8 mouse cellular contexts compared by ENCODE assay signal in genomic region chr1:133798821-133799415, GRCm38 (mm10). TPM values are rescaled to one million over a fixed set of nuclear protein-coding genes. Genes with fewer than 3 reads are reported as not detected.
DNase-seq lines count a peak whose midpoint lies in the region; ATAC-seq and TF ChIP-seq lines count a peak whose summit lies in the region.

No protein-coding gene starts in this region.

- H3K27ac ChIP-seq in heart, postnatal 0 days (ENCODE audit: low read depth): peak overlapping the region; percentile 40; the same call in 1 of the 2 replicates
- peak overlapping the region; percentile 57 for H3K27ac ChIP-seq in embryonic facial prominence, embryonic 10.5 days (replicated peaks)
- no peak overlapping the region for H3K27ac ChIP-seq in hindbrain, embryonic 16.5 days (ENCODE audit: low read depth, low read length)
- H3K27ac ChIP-seq in midbrain, embryonic 12.5 days (replicated peaks): no peak overlapping the region

- no peaks in the 10 kb centered on the region for H3K9me3 ChIP-seq in heart, postnatal 0 days (replicated peaks; ENCODE audit: control insufficient read depth, low read length)
- H3K9me3 ChIP-seq in embryonic facial prominence, embryonic 10.5 days: no peaks in the 10 kb centered on the region
- H3K9me3 ChIP-seq in hindbrain, embryonic 16.5 days (ENCODE audit: control insufficient read depth, low read length): no peaks in the 10 kb centered on the region
- no peaks in the 10 kb centered on the region for H3K9me3 ChIP-seq in midbrain, embryonic 12.5 days

- 70% methylated on average over 1 of the region's 1 CpGs for WGBS in heart, postnatal 0 days
- 40% methylated on average over 1 of the region's 1 CpGs for WGBS in embryonic facial prominence, embryonic 10.5 days
- WGBS in hindbrain, embryonic 16.5 days: 57% methylated on average over 1 of the region's 1 CpGs
- WGBS in midbrain, embryonic 12.5 days: 57% methylated on average over 1 of the region's 1 CpGs

- no peaks in the 10 kb centered on the region for H3K36me3 ChIP-seq in heart, postnatal 0 days (replicated peaks; ENCODE audit: control insufficient read depth, insufficient read depth, low read length)
- H3K36me3 ChIP-seq in embryonic facial prominence, embryonic 10.5 days (replicated peaks): no peaks in the 10 kb centered on the region
- H3K36me3 ChIP-seq in hindbrain, embryonic 16.5 days (ENCODE audit: control insufficient read depth, insufficient read depth, low read length): no peaks in the 10 kb centered on the region
- no peaks in the 10 kb centered on the region for H3K36me3 ChIP-seq in midbrain, embryonic 12.5 days

- H3K4me2 ChIP-seq in heart, postnatal 0 days (ENCODE audit: low read depth, low read length): peak overlapping the region; percentile 92
- peak overlapping the region; percentile 91 for H3K4me2 ChIP-seq in hindbrain, embryonic 16.5 days (ENCODE audit: low read length)
- peak overlapping the region; percentile 96 for H3K4me2 ChIP-seq in midbrain, embryonic 12.5 days (replicated peaks)

- H3K27me3 ChIP-seq in heart, postnatal 0 days (ENCODE audit: control insufficient read depth, insufficient read depth, low read length): no peaks in the 10 kb centered on the region
- H3K27me3 ChIP-seq in embryonic facial prominence, embryonic 10.5 days (replicated peaks; ENCODE audit: low read depth, poor library complexity, severe bottlenecking): peaks cover 32% of the 10 kb centered on the region
- H3K27me3 ChIP-seq in hindbrain, embryonic 16.5 days (replicated peaks; ENCODE audit: control insufficient read depth, insufficient read depth, low read length): no peaks in the 10 kb centered on the region
- H3K27me3 ChIP-seq in midbrain, embryonic 12.5 days: peaks cover 39% of the 10 kb centered on the region

- peak overlapping the region; percentile 77 for H3K4me3 ChIP-seq in heart, postnatal 0 days (ENCODE audit: low read depth, low read length)
- H3K4me3 ChIP-seq in embryonic facial prominence, embryonic 10.5 days: peak overlapping the region; percentile 76
- H3K4me3 ChIP-seq in hindbrain, embryonic 16.5 days (ENCODE audit: low read length): peak overlapping the region; percentile 59
- 0 out of 2 replicates have a peak overlapping the region, but pooled peaks have one; percentile 56 for H3K4me3 ChIP-seq in midbrain, embryonic 12.5 days

- no peak for DNase-seq in heart, postnatal 0 days (ENCODE audit: low spot score)
- DNase-seq in heart, postnatal 4 days: no peak
- no peak for DNase-seq in embryonic facial prominence, embryonic 10.5 days (ENCODE audit: low spot score)
- DNase-seq in adrenal gland, postnatal 10 days: no peak
- DNase-seq in layer of hippocampus, postnatal 14 days (ENCODE audit: low spot score in 2 of 2): no peak

- TF ChIP-seq EP300 in heart, postnatal 0 days (IDR thresholded peaks at IDR 0.05; ENCODE audit: low read depth): no peak

- H3K9ac ChIP-seq in heart, postnatal 0 days (replicated peaks; ENCODE audit: low read depth, low read length): peak overlapping the region; percentile 74
- H3K9ac ChIP-seq in hindbrain, embryonic 16.5 days (ENCODE audit: low read depth, low read length): peak overlapping the region; percentile 63
- 0 out of 2 replicates have a peak overlapping the region, but pooled peaks have one; percentile 20 for H3K9ac ChIP-seq in midbrain, embryonic 12.5 days (replicated peaks)

- ATAC-seq in heart, postnatal 0 days (ENCODE audit: insufficient read depth, low read depth): no peak
- no peak for ATAC-seq in hindbrain, embryonic 16.5 days
- ATAC-seq in midbrain, embryonic 12.5 days (ENCODE audit: low FRiP score, low read depth): no peak
- ATAC-seq in frontal cortex, adult (ENCODE audit: low TSS enrichment): no peak

- peaks cover 30% of the 10 kb centered on the region for H3K4me1 ChIP-seq in heart, postnatal 0 days (ENCODE audit: control insufficient read depth, insufficient read depth)
- H3K4me1 ChIP-seq in embryonic facial prominence, embryonic 10.5 days: peaks cover 58% of the 10 kb centered on the region
- H3K4me1 ChIP-seq in hindbrain, embryonic 16.5 days (ENCODE audit: control insufficient read depth, insufficient read depth, low read depth, low read length): peaks cover 21% of the 10 kb centered on the region
- H3K4me1 ChIP-seq in midbrain, embryonic 12.5 days: peaks cover 35% of the 10 kb centered on the region

- TF ChIP-seq CTCF in heart, postnatal 0 days (IDR thresholded peaks at IDR 0.05; ENCODE audit: low read depth): no peak

RNA-seq across cellular contexts. Expression of gene Atp2b4, which starts 1.9 kb away (rescaled TPM):
- 27.8 and 34.5 TPM in 2 replicates for total RNA-seq in heart, postnatal 0 days (2014; rRNA removed; ENCODE audit: low replicate concordance)
- 3.9 and 5.0 TPM in 2 replicates for polyA plus RNA-seq in heart, postnatal 0 days (2015; fragmentation: Nextera tagmentation; extraction: Ambion mirVana)
- total RNA-seq in heart, postnatal 4 days (2021): 10 to 100 TPM; 32.4 to 37.4 TPM
- 4.7 and 5.2 TPM in 2 replicates for polyA plus RNA-seq in embryonic facial prominence, embryonic 10.5 days (2016; fragmentation: Nextera tagmentation; extraction: Ambion mirVana)
- polyA plus RNA-seq in hindbrain, embryonic 16.5 days (2015; fragmentation: Nextera tagmentation; extraction: Ambion mirVana): 13.6 and 14.7 TPM in 2 replicates
- 8.3 and 10.7 TPM in 2 replicates for polyA plus RNA-seq in midbrain, embryonic 12.5 days (2016; fragmentation: Nextera tagmentation; extraction: Ambion mirVana)
- 10 to 100 TPM; 33.3 to 40.3 TPM for total RNA-seq in adrenal gland, postnatal 10 days (2021)
- 10 to 100 TPM; 62.9 to 67.4 TPM for total RNA-seq in layer of hippocampus, postnatal 14 days (2021)

Comparison
In these comparisons a context has a peak if more than half of its experiments do, and no peak if none do; other contexts are left out.
1. H3K27ac ChIP-seq: peak in heart, postnatal 0 days (single experiment) and embryonic facial prominence, embryonic 10.5 days (single experiment); none in hindbrain, embryonic 16.5 days (single experiment) and midbrain, embryonic 12.5 days (single experiment).
2. H3K9ac ChIP-seq: peak in every context shown above with its lines; median percentile 74 in heart, postnatal 0 days; 63 in hindbrain, embryonic 16.5 days; 20 in midbrain, embryonic 12.5 days.
3. Peak in every context shown above with its lines, with median percentiles within 50 percentile points of each other: H3K4me2 ChIP-seq and H3K4me3 ChIP-seq.